Mouse (Mus musculus) adrenal gland, adult 8-10 months (tissue): Measurements from ENCODE around the gene Gm29609. TPM values are rescaled to one million over a fixed set of nuclear protein-coding genes. Genes with fewer than 3 reads are reported as not detected.

Source experiments
- DNase-seq: peaks from one replicate; pipeline ENCODE4 v3.0.0; 2022
- total RNA-seq, 4 experiments: library from RNA; stranded (reverse); gene quantifications; 2 replicates each; pipeline ENCODE4 v1.2.4; 2022

Gene Gm29609
- total RNA-seq, 4 experiments from 2014 or later = 0.41 to 3.9 (median 2.9) TPM

GRCm38 (mm10) chr5:31138241-31138967 lies 41.3 kb downstream of the Gm29609 start, which contains the start of gene Ucn:
Gene Ucn, minus strand, starts transcription at chr5:31138829.
- DNase-seq = no peak

DNA sequence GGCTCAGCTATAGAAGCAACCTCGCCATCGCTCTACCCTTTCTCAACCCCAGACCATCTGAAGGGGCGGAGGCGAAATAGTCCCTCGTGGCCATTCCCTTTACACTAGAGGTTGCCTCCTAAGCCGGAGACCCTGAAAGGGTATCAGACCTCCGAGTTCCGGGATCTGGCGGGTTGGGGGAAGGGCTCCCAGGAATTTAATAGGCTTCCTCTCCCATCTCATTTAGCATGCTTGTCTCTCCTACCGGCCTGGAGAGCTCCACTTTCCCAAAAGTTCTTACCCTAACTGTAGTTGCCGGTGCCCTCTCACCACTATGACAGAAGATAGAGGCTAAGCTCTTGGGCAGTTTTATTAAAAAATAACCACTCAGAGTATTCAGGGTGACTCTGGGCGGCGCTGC lies 42.1 kb downstream of the Gm29609 start:
- no peak for DNase-seq

- no peak for DNase-seq
These were observed 42.8 kb downstream of the Gm29609 start for GRCm38 (mm10) chr5:31136730-31137424.

- DNase-seq = no peak
These were observed 53.7 kb downstream of the Gm29609 start for GRCm38 (mm10) chr5:31126050-31126449.

- no peak for DNase-seq
These were observed 56.2 kb downstream of the Gm29609 start for GRCm38 (mm10) chr5:31123481-31123880.

DNA sequence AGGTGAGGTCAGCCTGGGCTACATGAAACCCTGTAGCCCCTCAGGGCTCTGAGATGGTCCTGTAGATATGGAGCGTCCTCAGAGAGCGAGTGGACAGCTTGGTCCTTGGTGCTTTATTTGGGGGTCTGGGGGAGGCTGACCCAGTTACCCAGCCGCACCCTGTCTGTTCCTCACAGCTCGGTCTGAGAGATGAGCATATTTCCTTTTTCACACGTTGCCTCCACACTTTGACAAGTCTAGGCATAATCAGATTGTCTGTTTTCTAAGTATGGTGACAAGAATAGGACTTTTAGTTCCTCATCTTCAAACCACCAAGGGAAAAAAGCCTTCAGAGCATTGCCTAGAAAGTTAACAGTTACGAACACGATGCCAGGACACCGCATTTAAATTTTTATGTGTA lies 58.6 kb downstream of the Gm29609 start:
- no peak for DNase-seq

GRCm38 (mm10) chr5:31116912-31117311 lies 62.8 kb downstream of the Gm29609 start:
- DNase-seq = no peak

- DNase-seq = no peak
These were observed 63.4 kb downstream of the Gm29609 start, which contains the start of gene Trim54 for GRCm38 (mm10) chr5:31116354-31116753. Gene Trim54, plus strand, starts transcription at chr5:31116712.

DNA sequence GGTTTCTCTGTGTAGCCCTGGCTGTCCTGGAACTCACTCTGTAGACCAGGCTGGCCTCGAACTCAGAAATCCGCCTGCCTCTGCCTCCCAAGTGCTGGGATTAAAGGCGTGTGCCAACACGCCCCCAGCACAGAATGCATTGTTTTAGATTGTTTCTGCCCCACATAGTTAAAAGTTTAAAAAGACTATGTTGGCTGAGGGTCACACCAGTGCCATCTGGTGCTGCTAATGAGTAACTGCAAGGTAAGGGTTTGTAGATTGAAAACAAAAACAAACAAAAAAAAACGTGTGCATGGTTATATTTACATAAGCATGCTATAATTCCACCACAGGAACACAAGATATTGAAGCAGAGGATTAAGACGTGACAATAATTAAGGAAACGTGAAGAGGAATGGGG lies 68.9 kb downstream of the Gm29609 start:
- DNase-seq = no peak

DNA sequence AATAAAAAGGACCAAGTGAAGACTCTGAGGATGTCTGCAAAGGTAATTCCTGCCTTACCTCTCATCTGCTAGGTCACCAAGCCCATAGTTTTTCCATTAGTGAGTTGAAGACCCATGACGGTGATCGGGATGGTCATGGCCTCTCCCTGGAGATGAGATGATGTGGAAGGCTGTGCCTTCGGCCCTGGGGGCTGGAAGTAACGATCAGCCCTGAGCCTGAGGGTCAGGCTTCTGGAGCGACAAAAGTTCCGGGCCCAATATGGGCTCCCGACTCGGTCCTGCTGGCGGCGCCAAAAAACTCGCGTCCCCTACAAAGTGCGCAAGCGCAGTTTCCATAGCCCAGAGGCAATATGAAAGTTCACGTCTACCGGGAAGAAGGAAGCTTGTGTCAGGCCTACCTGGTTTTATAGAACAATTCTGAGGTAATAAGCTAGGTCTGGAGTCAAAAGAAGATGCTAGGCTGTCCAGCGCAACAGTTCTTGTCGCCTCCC lies 71.7 kb downstream of the Gm29609 start, which contains the start of gene Slc30a3:
TSS of gene Slc30a3 (minus strand) at position 238 of the 491 bp plus-strand sequence.
- no peak for DNase-seq

GRCm38 (mm10) chr5:31105814-31106335 lies 73.8 kb downstream of the Gm29609 start, which contains the start of gene Dnajc5g:
Gene Dnajc5g, plus strand, starts transcription at chr5:31106285.
- no peak for DNase-seq

DNA sequence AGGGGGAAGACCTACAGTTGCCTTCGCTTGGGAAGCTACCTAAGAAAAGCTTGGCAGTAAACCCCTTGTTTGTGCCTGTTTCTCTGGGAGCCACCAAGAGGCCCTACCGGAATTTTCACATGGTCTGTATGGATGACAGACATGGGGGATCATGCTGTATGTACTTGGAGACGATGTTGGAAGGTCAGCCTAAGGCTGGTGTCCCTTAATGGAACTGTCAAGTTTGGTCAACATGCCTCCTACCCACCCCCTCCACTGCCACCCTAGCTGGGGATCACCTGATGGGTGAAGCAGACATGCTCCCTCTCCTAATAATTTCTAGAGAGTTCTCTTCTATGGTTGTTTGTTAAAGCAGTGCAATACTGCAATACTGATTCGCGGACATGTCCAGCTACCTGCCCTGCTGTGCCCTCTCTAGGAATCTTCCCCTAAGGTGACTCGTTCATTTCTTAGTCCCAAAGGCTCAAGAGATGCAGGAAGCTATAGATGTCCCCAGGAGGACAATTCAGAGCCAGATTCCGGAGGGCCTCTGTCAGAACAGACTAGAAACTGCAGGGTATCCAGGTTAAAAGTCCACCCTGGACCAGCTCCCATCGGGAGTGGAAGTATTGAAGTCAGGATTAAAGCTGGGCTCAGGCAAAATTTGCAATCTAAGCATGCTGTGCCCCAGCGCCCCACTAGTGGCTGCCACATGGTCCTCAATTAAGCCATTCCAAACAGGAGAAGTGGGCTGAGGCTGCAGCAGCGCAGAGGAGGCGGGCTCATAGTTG lies 83.8 kb downstream of the Gm29609 start:
- no peak for DNase-seq

GRCm38 (mm10) chr5:31094799-31095691 lies 84.7 kb downstream of the Gm29609 start:
- no peak for DNase-seq

Other genes with a start within 250 kb of the Gm29609 start
- gene Cgref1, start 234.3 kb downstream of the Gm29609 start, total RNA-seq = 1 to 10 TPM; 1.0 to 3.0 (median 1.8) TPM
- 100 to 1,000 TPM; 129 to 211 (median 186) TPM for gene Preb, start 219.6 kb downstream of the Gm29609 start, total RNA-seq
- 1 to 10 TPM; 1.0 to 2.5 (median 1.4) TPM for gene Tcf23, start 211.2 kb downstream of the Gm29609 start, total RNA-seq
- 100 to 1,000 TPM; 122 to 138 (median 130) TPM for gene Atraid, start 131.6 kb downstream of the Gm29609 start, total RNA-seq
- gene Slc5a6, start 131.0 kb downstream of the Gm29609 start, total RNA-seq = 10 to 100 TPM; 33.5 to 46.4 (median 38.1) TPM
- gene Cad, start 125.1 kb downstream of the Gm29609 start, total RNA-seq = 10 to 100 TPM; 23.1 to 52.0 (median 33.6) TPM
- gene Dnajc5g, start 73.6 kb downstream of the Gm29609 start, total RNA-seq = not detected
- gene Slc30a3, start 71.7 kb downstream of the Gm29609 start, total RNA-seq = under 1 TPM in 1 of 4 experiments, not detected in 3; 0.28 TPM
- not detected for gene Trim54, start 63.2 kb downstream of the Gm29609 start, total RNA-seq
- gene Ucn, start 41.1 kb downstream of the Gm29609 start, total RNA-seq = not detected
- 10 to 100 TPM; 63.7 to 83.4 (median 76.4) TPM for gene Mpv17, start 25.7 kb downstream of the Gm29609 start, total RNA-seq
- 10 to 100 TPM; 65.5 to 98.8 (median 71.9) TPM for gene Gtf3c2, start 233 bp upstream of the Gm29609 start, total RNA-seq
- 100 to 1,000 TPM; 109 to 135 (median 126) TPM for gene Snx17, start 13.3 kb upstream of the Gm29609 start, total RNA-seq
- gene Eif2b4, start 13.5 kb upstream of the Gm29609 start, total RNA-seq = 10 to 100 TPM; 34.5 to 44.5 (median 38.9) TPM
- 10 to 100 TPM; 23.8 to 41.1 (median 37.2) TPM for gene Zfp513, start 22.4 kb upstream of the Gm29609 start, total RNA-seq
- 100 to 1,000 TPM in 3 of 4 experiments, 10 to 100 TPM in 1; 93.5 to 125 (median 105) TPM for gene Ppm1g, start 40.8 kb upstream of the Gm29609 start, total RNA-seq
- gene Nrbp1, start 61.0 kb upstream of the Gm29609 start, total RNA-seq = 100 to 1,000 TPM in 2 of 4 experiments, 10 to 100 TPM in 2; 85.7 to 104 (median 96.6) TPM
- under 1 TPM in 3 of 4 experiments, not detected in 1; 0.56 to 0.81 (median 0.59) TPM for gene Gm9970, start 61.3 kb upstream of the Gm29609 start, total RNA-seq
- 1 to 10 TPM; 3.8 to 9.2 (median 4.6) TPM for gene Krtcap3, start 71.8 kb upstream of the Gm29609 start, total RNA-seq
- 10 to 100 TPM; 38.1 to 62.4 (median 49.5) TPM for gene Ift172, start 111.2 kb upstream of the Gm29609 start, total RNA-seq
- 10 to 100 TPM in 2 of 4 experiments, 1 to 10 TPM in 2; 6.6 to 15.1 (median 10.6) TPM for gene Fndc4, start 116.2 kb upstream of the Gm29609 start, total RNA-seq
- under 1 TPM in 3 of 4 experiments, not detected in 1; 0.26 to 0.70 (median 0.49) TPM for gene Gckr, start 117.5 kb upstream of the Gm29609 start, total RNA-seq